Mouse (Mus musculus) liver, embryonic 14.5 days (tissue): ENCODE data around the gene Lhx9.

Experiments
- CTCF ChIP-seq: IDR thresholded peaks from 2 replicates; pipeline ENCODE4 v1.5.1; 2016; ENCODE audit warnings: antibody characterized with exemption, low read depth, control low read depth
- EP300 ChIP-seq: IDR thresholded peaks from 2 replicates; pipeline ENCODE4 v1.6.1; 2016; ENCODE audit warnings: antibody characterized with exemption, low read depth

- no peak for TF ChIP-seq CTCF
- TF ChIP-seq EP300: no peak
Measured at GRCm38 (mm10) chr1:138843361-138844091, 4.9 kb downstream of the Lhx9 start.
